Mouse (Mus musculus) brain, embryonic 14.5 days (tissue): ENCODE measurements at regions not wholly inside any gene's neighbourhood (a gene's known extent, or its start where the extent isn't known, plus 50 kb on each side); places are given as distances from the start of the nearest gene placed in this dataset.

ENCODE experiments used
- DNase-seq: peaks from one replicate; pipeline ENCODE4 v3.0.0-alpha.2; 2011; ENCODE audit warnings: low read depth
- CTCF ChIP-seq: fragments of 200-500 bp; IDR thresholded peaks from 2 replicates; pipeline ENCODE4 v1.5.1; 2012; ENCODE audit warnings: inconsistent platforms, mild to moderate bottlenecking, moderate library complexity, borderline replicate concordance; ENCODE audit not compliant: insufficient read depth, insufficient read length; ENCODE audit errors: extremely low read depth
- POLR2A ChIP-seq: fragments of 200-500 bp; IDR thresholded peaks from 2 replicates; pipeline ENCODE4 v1.6.1; 2012; ENCODE audit warnings: mild to moderate bottlenecking, inconsistent platforms, borderline replicate concordance; ENCODE audit not compliant: poor library complexity, insufficient read depth, insufficient read length, severe bottlenecking; ENCODE audit errors: extremely low read depth

DNA sequence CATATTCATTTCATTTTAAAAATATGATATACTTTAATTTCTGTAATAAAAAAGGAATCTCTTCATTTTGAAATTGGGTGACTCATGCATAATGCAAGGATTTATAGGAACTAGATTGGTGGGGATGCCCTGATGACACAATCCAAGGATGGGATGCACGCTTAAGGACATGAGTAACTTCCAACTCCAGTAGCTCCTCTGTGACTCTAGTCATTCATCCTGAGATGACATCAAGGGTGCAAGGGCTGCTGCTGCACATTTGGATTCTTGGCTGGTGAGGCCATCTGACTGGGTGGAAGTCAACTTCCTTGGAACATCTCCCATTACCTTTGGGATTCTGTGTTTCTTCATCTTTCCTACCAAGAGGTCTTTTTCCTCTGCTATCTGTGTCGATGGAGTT is 114.4 kb upstream of the Ngf start:
- TF ChIP-seq POLR2A (no peak), CTCF (no peak)
- DNase-seq = no peak

GRCm38 (mm10) chr3:102354771-102355170 is 114.9 kb upstream of the Ngf start:
- TF ChIP-seq CTCF (no peak), POLR2A (no peak)
- no peak for DNase-seq

DNA sequence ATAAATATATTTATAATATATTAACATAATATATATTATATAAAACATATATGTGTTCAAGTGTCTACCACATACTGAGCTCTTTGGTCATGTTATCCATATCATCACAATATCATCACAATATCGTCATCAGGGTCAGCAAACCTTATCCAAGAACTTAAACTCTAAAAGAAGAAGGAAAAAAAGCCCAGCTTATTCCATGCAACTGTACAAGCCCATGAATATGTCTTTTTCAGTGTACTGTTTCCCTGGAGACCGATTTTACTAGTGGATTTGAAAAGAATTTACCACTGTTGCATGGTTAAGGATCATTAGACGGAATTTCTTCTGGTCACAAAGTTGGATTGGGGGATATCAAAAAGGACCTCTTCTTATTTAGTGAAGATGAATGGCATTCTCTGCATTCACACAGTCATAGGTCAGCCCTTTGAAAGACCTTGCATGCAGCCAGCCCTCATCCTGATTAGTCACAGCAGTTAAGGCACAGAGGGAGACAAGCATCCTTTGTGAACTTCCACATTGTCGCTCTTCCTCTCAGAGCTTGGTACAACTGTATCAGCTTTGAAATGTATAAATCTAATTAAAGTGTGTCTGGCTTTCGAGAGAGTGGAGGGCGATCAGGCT is 116.3 kb upstream of the Ngf start:
- peak; percentile 72 for DNase-seq

DNA sequence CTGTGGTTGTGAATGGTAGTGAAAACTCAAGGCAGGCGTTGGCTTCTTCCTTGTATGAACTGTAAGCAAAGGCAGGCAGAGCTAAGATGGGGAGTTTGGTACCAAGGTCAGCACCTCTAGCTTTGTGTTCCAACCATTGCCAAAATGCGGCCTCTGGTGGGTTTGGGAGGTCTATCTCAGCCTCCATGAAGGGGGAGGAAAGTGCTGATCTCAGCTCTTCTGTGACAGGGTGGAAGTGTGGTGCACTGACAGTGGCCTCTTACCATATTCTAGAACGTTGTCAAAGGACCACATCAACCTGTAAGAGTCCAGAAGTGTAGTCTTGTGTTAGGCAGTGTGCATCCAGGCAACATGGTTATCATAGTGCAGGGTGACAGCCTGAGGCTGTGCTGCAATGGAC is 123.6 kb upstream of the Ngf start:
- no peak for DNase-seq
- TF ChIP-seq CTCF = no peak
- TF ChIP-seq POLR2A = no peak

More for the DNA sequence above, 116.3 kb upstream of the Ngf start:
- TF ChIP-seq CTCF = no peak
- no peak for TF ChIP-seq POLR2A

DNA sequence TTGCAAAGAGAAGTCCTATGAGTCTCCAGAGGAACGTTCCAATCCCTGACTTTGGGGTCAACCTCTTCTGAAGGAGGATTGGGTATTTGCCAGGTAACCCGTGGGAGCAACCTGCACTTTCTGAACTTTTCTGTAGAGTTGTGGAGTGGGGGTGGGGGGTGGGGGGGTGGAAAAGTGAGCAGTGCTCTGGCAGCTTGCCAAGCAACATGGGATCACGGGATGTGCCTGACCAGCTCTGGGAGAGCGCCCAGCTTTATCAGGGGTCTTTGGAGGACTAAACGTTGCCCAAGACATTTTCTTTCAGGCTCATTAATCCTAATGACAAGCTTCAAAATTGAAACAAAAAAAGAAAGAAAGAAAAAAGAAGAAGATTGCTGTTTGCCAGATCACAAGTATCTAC is 124.4 kb upstream of the Ngf start:
- peak; percentile 3 for DNase-seq
- TF ChIP-seq POLR2A (no peak), CTCF (no peak)

- no peak for TF ChIP-seq POLR2A
- TF ChIP-seq CTCF = no peak
- DNase-seq = no peak
Measured at GRCm38 (mm10) chr3:102340731-102341130, 129.0 kb upstream of the Ngf start.

DNA sequence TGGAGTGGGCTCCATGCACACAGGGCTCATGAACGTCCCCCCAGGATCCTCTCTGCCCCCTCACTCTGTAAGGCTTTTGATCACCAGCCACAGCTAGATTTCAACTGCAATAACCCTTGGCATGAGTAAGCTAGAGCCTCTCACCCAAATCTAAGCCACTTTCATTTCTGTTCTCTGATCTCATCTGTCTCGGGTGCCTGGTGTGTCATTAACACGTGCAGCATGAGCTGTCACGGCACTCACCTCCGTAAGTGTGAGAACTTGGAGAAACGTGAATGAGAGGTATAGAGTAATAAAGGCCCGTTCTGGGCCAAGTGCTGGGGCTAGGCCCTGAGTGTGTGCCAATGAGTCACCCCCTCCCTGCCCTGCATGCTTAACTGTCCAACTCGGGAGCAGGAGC is 131.8 kb upstream of the Ngf start:
- DNase-seq = no peak
- TF ChIP-seq CTCF (no peak), POLR2A (no peak)

GRCm38 (mm10) chr3:102336184-102336583 is 131.7 kb upstream of the Vangl1 start:
- TF ChIP-seq CTCF (no peak), POLR2A (no peak)
- DNase-seq = no peak

DNA sequence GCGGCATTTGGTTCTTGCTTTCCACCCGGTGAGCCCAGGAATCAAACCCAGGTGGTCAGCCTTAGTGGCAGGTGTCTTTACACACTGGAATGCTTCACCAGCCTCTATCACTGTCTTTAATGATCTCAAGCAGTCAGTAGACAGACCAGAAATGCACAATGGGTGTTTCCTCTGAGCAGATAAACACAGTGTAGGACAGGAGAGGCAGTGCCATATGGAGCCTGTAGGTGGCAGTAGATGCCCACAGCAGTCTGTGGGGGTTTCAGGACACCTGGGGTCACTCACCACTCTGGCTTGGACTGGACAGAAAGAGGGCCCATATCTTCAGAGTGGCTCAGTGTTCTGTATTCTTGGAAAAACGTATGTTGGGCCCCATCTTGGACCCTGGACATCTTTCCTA is 130.7 kb upstream of the Vangl1 start:
- peak; percentile 62; the same call in 1 of the 2 replicates for TF ChIP-seq CTCF
- TF ChIP-seq POLR2A = no peak
- DNase-seq = peak; percentile 18

DNA sequence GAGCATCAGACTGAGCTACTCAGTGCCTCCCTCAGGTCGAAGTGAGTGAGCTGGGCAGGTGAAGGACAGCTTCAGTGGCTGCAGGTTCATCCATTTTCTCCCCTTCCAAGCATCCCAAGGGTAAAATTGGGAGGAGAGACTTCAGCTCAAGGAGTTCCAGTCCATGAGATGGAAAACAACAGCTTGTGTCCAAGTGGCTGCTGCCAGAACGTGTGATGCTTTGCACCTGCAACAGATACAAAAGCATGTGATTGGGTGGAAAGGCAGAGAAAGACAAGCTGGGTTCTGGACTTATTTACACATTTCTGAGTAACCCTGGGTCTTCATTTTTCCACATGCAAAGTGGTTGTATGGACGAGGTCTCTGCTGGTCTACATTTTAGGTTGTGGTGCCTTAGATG is 127.7 kb upstream of the Vangl1 start:
- no peak for DNase-seq
- TF ChIP-seq POLR2A = no peak
- no peak for TF ChIP-seq CTCF

- no peak for DNase-seq
- no peak for TF ChIP-seq CTCF
Measured at GRCm38 (mm10) chr3:102319331-102319730, 114.8 kb upstream of the Vangl1 start.

GRCm38 (mm10) chr3:102316151-102316550 is 111.7 kb upstream of the Vangl1 start:
- DNase-seq = no peak
- TF ChIP-seq CTCF = no peak
- no peak for TF ChIP-seq POLR2A

DNA sequence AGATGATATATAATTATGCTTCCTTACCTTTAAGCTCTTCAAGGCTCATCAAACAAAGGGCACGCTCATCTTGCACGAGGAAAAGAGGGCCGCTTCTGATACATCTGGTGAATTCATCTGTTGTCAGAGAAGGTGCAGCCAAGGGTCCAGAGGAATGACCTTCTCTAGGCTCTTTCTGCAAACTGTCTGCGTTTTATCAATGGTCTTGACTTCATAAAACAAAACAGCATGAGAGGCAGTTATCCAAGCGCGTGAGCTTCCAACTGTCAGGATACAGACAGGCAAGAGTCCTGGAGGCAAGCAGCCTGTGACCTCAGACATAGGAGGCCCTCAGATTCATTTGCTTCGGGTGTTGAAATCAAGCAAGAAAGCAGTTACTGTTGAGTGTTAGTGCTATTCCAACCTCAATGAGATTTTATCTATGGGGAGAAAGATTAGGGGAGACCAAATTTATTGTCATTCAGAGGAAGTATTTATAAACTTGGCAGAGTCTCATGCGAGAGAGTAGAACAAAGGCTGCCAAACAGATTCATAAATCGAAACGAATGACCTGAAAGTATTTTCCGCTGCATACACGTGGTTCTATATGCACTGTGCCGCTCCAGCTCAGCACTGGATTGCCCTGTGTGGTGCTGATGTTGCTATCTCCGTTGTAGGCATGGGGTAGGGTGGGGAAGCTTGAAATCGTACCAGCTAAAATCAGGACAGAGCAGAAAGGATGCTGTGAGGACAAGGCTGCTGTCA is 107.2 kb upstream of the Vangl1 start:
- DNase-seq = no peak
- no peak for TF ChIP-seq CTCF
- TF ChIP-seq POLR2A = no peak

- no peak for TF ChIP-seq POLR2A
- TF ChIP-seq CTCF = no peak
Measured at GRCm38 (mm10) chr3:102310243-102310642, 105.8 kb upstream of the Vangl1 start.

More at GRCm38 (mm10) chr3:102310243-102310642, 105.8 kb upstream of the Vangl1 start:
- no peak for DNase-seq
